Mouse (Mus musculus) MEL (cell line): ENCODE data around the gene Vmp1. TPM values are rescaled to one million over a fixed set of nuclear protein-coding genes. Genes with fewer than 3 reads are reported as not detected.

ENCODE experiments used
- DNase-seq: peaks from one replicate; pipeline ENCODE4 v3.0.0; 2011; ENCODE audit warnings: low read depth, low spot score
- H3K27ac ChIP-seq: 2 replicates; pipeline ENCODE4 v1.5.1; 2012; ENCODE audit warnings: low read depth, mild to moderate bottlenecking, control low read depth, low read length, moderate library complexity; ENCODE audit not compliant: control insufficient read depth
- H3K27me3 ChIP-seq, 2 experiments: fragments of 150-350 bp in 1 of 2; sonication (generic) in 1 of 2; 2 replicates each; pipeline ENCODE4 v1.6.1; 2012; ENCODE audit warnings: low read length in 2 of 2, mild to moderate bottlenecking in 2 of 2, improper control_type of control experiment in 1 of 2, moderate library complexity in 1 of 2; ENCODE audit not compliant: insufficient read depth in 2 of 2, control insufficient read depth in 1 of 2
- H3K36me3 ChIP-seq, 2 experiments: 2 replicates each; pipeline ENCODE4 v1.6.1; 2012 to 2014; ENCODE audit warnings: low read length in 2 of 2, improper control_type of control experiment in 1 of 2, inconsistent platforms in 1 of 2, mild to moderate bottlenecking in 1 of 2; ENCODE audit not compliant: insufficient read depth in 2 of 2, control insufficient read depth in 1 of 2
- H3K4me1 ChIP-seq, 2 experiments: fragments of 150-350 bp in 1 of 2; sonication (generic) in 1 of 2; 2 replicates each; pipeline ENCODE4 v1.6.1; 2012; ENCODE audit warnings: low read length in 2 of 2, improper control_type of control experiment in 1 of 2, mild to moderate bottlenecking in 1 of 2; ENCODE audit not compliant: insufficient read depth in 2 of 2, control insufficient read depth in 1 of 2
- H3K4me3 ChIP-seq, 2 experiments: fragments of 150-350 bp in 1 of 2; sonication (generic) in 1 of 2; 2 replicates each; pipeline ENCODE4 v1.5.1; 2012; ENCODE audit warnings: low read depth in 2 of 2, low read length in 2 of 2, mild to moderate bottlenecking in 2 of 2, moderate library complexity in 2 of 2, control low read depth in 1 of 2, improper control_type of control experiment in 1 of 2; ENCODE audit not compliant: control insufficient read depth in 1 of 2, insufficient read depth in 1 of 2
- H3K79me2 ChIP-seq: 2 replicates; pipeline ENCODE4 v1.6.1; 2012; ENCODE audit warnings: mild to moderate bottlenecking, low read length, moderate library complexity; ENCODE audit not compliant: control insufficient read depth, poor library complexity, insufficient read depth
- H3K9ac ChIP-seq: 2 replicates; pipeline ENCODE4 v1.6.1; 2012; ENCODE audit warnings: low read depth, mild to moderate bottlenecking, control low read depth, low read length, moderate library complexity; ENCODE audit not compliant: control insufficient read depth, poor library complexity, severe bottlenecking
- H3K9me3 ChIP-seq: fragments of 150-350 bp; sonication (generic); replicated peaks from 2 replicates; pipeline ENCODE4 v1.6.1; 2012; ENCODE audit warnings: mild to moderate bottlenecking, low read length, improper control_type of control experiment, moderate library complexity; ENCODE audit not compliant: insufficient read depth
- BHLHE40 ChIP-seq: IDR thresholded peaks from 2 replicates; pipeline ENCODE4 v1.6.1; 2012; ENCODE audit warnings: low read depth, mild to moderate bottlenecking, inconsistent platforms, low read length, improper control_type of control experiment, borderline replicate concordance
- CTCF ChIP-seq, 3 experiments: IDR thresholded peaks in 2 of 3; conservative IDR thresholded peaks in 1 of 3; 2 replicates each; pipeline ENCODE4 v1.5.1; 2011 to 2012; ENCODE audit warnings: low read length in 3 of 3, low read depth in 2 of 3, mild to moderate bottlenecking in 2 of 3, improper control_type of control experiment in 1 of 3, inconsistent platforms in 1 of 3, mixed read lengths in 1 of 3, moderate library complexity in 1 of 3; ENCODE audit not compliant: control insufficient read depth in 1 of 3, insufficient read depth in 1 of 3, poor library complexity in 1 of 3, severe bottlenecking in 1 of 3
- EP300 ChIP-seq, 2 experiments: IDR thresholded peaks; 2 replicates each; pipeline ENCODE4 v1.6.1; 2011; ENCODE audit warnings: improper control_type of control experiment in 2 of 2, low read length in 2 of 2, low read depth in 1 of 2, mild to moderate bottlenecking in 1 of 2
- JUND ChIP-seq: IDR thresholded peaks from 2 replicates; pipeline ENCODE4 v1.6.1; 2011; ENCODE audit warnings: low read depth, mild to moderate bottlenecking, improper control_type of control experiment, low read length
- MAFK ChIP-seq: IDR thresholded peaks from 2 replicates; pipeline ENCODE4 v1.6.1; 2011; ENCODE audit warnings: low read depth, mild to moderate bottlenecking, low read length, improper control_type of control experiment, borderline replicate concordance
- MAZ ChIP-seq: IDR thresholded peaks from 2 replicates; pipeline ENCODE4 v1.6.1; 2012; ENCODE audit warnings: low read depth, mild to moderate bottlenecking, inconsistent platforms, low read length, improper control_type of control experiment
- POLR2AphosphoS5 ChIP-seq: IDR thresholded peaks from 2 replicates; pipeline ENCODE4 v1.6.1; 2012; ENCODE audit warnings: low read depth, borderline replicate concordance, mild to moderate bottlenecking, inconsistent platforms, low read length, moderate library complexity, mixed read lengths
- RAD21 ChIP-seq: IDR thresholded peaks from 2 replicates; pipeline ENCODE4 v1.6.1; 2011; ENCODE audit warnings: mild to moderate bottlenecking, low read depth, low read length, improper control_type of control experiment
- SMC3 ChIP-seq: IDR thresholded peaks from 2 replicates; pipeline ENCODE4 v1.6.1; 2011; ENCODE audit warnings: low read depth, low read length, improper control_type of control experiment
- USF1 ChIP-seq: IDR thresholded peaks from 2 replicates; pipeline ENCODE4 v1.6.1; 2014; ENCODE audit warnings: low read depth, mild to moderate bottlenecking, inconsistent platforms, low read length, improper control_type of control experiment, moderate library complexity
- ZC3H11A ChIP-seq: IDR thresholded peaks from 2 replicates; pipeline ENCODE4 v1.6.1; 2012; ENCODE audit warnings: low read depth, mild to moderate bottlenecking, inconsistent platforms, low read length, improper control_type of control experiment
- ZKSCAN1 ChIP-seq: IDR thresholded peaks from 2 replicates; pipeline ENCODE4 v1.6.1; 2012; ENCODE audit warnings: low read depth, mild to moderate bottlenecking, inconsistent platforms, low read length, improper control_type of control experiment, moderate library complexity
- polyA plus RNA-seq, 2 experiments: library from polyadenylated mRNA; stranded (reverse) in 1 of 2; unstranded in 1 of 2; fragments of >175 nt in 1 of 2; fragments of >200 nt in 1 of 2; gene quantifications; 2 replicates each; pipeline versions ENCODE4 v1.2.1 to v1.2.4; 2012; ENCODE audit warnings: low replicate concordance in 2 of 2, low read depth in 1 of 2; ENCODE audit not compliant: insufficient read length in 2 of 2, insufficient read depth in 1 of 2, missing spikeins in 1 of 2
- total RNA-seq: library from RNA; depleted of rRNA; stranded (reverse); fragments of 300-350 nt; gene quantifications from 2 replicates; pipeline ENCODE4 v1.2.3, GENCODE M21; 2012

Vmp1 gene
- total and polyA plus RNA-seq, 3 experiments, result 61.8 to 94.9 TPM; not detected in 1

DNA sequence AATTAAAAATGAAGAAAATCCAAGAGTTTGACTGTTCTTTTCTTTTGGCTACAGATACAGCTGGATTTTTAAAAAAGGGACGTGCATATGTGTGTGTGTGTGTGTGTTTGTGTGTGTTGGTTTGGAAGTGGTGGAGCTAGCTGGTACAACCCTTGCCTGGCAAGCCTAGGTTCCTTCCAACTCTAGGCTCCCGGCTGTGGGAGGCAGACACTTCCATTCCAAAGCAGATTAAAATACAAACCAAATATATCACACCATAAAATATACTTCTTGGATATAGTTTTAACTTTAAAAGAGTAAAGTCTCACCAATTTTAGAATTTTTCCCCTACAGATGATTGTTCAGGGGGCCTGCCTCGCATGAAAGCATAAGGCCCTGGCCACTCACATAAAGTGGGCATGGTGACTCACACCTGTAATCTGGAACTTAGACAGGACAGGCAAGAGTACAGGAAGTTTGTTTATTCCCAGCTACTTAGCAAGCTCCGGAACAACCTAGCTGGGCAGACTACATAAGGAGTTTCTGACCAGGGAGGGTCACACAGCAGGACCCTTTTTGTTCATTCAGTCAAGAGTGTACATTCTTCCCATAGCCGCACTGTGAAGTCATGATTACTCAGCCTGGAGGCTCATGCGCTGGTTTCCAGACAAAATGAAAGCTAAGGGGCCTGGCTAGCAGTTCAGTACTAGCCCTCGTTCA lies 37.4 kb downstream of the Vmp1 start:
- H3K36me3 ChIP-seq, result no peaks in the 10 kb centered on the region; a peak in 2 of 4 replicates

DNA sequence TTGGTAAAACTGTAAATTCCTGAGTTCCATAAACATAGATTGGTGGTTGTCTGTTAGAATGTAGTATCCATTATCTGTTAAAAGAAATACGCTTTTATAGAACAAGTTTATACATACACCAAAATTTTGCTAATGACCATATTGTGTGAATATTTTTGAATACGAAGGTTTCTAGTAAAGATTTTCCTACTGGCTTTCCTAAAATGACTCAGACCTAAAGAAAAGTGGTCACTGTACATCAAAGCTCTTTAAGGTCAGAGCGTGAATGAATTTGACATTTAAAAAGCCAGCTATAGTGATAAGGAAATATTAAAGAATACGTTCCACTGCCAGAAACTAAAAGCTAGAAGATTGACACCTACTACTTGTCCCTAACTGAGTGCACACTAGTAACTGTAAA lies 39.1 kb downstream of the Vmp1 start:
- Histone ChIP-seq H3K27me3 (no peaks in the 10 kb centered on the region), H3K4me3 (no peak overlapping the region), H3K9me3 (no peaks in the 10 kb centered on the region), H3K9ac (no peak overlapping the region), H3K36me3 (peaks cover 0 to 3% of the 10 kb centered on the region in 2 experiments; a peak in 2 of 4 replicates), H3K4me1 (peaks cover 0 to 2% of the 10 kb centered on the region in 2 experiments; a peak in 1 of 4 replicates), H3K27ac (no peak overlapping the region), H3K79me2 (0 out of 2 replicates have a peak, but pooled peaks cover 2% of the 10 kb centered on the region)
- TF ChIP-seq MAZ (no peak), BHLHE40 (no peak), ZKSCAN1 (no peak), RAD21 (no peak), SMC3 (no peak), CTCF (IDR thresholded peaks at IDR 0.05 in 2 of 3, conservative IDR thresholded peaks at IDR 0.05 in 1 of 3; ENCODE audit: control insufficient read depth in 1 of 3, insufficient read depth in 1 of 3, low read depth in 2 of 3, low read length in 3 of 3, poor library complexity in 1 of 3, severe bottlenecking in 1 of 3) (no peak), MAFK (no peak), ZC3H11A (no peak), JUND (no peak)
- no peak for DNase-seq

More for the DNA sequence above, 37.4 kb downstream of the Vmp1 start:
- Histone ChIP-seq H3K27me3 (no peaks in the 10 kb centered on the region), H3K4me1 (peaks cover 0 to 2% of the 10 kb centered on the region in 2 experiments; a peak in 1 of 4 replicates), H3K4me3 (no peak overlapping the region), H3K79me2 (0 out of 2 replicates have a peak, but pooled peaks cover 2% of the 10 kb centered on the region), H3K9me3 (no peaks in the 10 kb centered on the region), H3K27ac (no peak overlapping the region), H3K9ac (no peak overlapping the region)
- no peak for TF ChIP-seq POLR2AphosphoS5
- no peak for DNase-seq

DNA sequence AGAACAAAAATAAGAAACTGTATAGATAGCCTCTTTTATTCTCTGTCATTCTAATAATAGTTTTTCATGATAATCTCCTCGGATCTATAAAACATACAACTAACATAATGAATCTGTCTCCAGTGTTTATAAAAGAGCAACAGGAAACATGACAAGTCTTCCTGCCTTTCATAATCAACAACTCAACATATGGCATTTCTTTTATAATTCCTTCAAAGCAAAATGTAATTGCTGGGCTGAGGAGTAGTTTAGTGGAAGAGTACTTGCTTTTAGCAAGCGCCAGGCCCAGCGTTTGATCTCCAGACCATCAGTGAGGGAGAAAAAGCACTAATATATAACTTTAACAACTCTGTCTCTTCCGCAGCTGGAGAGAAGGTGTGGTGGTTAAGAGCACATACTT lies 41.9 kb downstream of the Vmp1 start:
- Histone ChIP-seq H3K9ac (no peak overlapping the region), H3K9me3 (no peaks in the 10 kb centered on the region), H3K36me3 (peaks cover 0 to 5% of the 10 kb centered on the region in 2 experiments; a peak in 2 of 4 replicates), H3K4me3 (no peak overlapping the region), H3K4me1 (no peaks in the 10 kb centered on the region), H3K27ac (no peak overlapping the region), H3K27me3 (no peaks in the 10 kb centered on the region), H3K79me2 (0 out of 2 replicates have a peak, but pooled peaks cover 2% of the 10 kb centered on the region)
- DNase-seq, result no peak
- no peak for TF ChIP-seq EP300 (IDR thresholded peaks at IDR 0.05; ENCODE audit: low read depth in 1 of 2, low read length in 2 of 2)
- no peak for TF ChIP-seq RAD21
- no peak for TF ChIP-seq USF1
- no peak for TF ChIP-seq POLR2AphosphoS5
